Mouse (Mus musculus): ENCODE results near the gene Commd6. TPM values are rescaled to one million over a fixed set of nuclear protein-coding genes. Genes with fewer than 3 reads are reported as not detected.

The Commd6 gene
- polyA plus RNA-seq (2014; fragmentation: Illumina TruSeq; extraction: RNeasy Lipid Tissue Mini Kit (QIAGEN cat#74804); ENCODE audit: low read depth, low replicate concordance) = 140 TPM

GRCm38 (mm10) chr14:101640153-101640843 lies at the start of gene Commd6:
Gene Commd6 (minus strand): TSS chr14:101640686.

GRCm38 (mm10) chr14:101653581-101654525 lies 13.4 kb upstream of the Commd6 start, which contains the start of gene Uchl3:
Gene Uchl3 (plus strand): TSS chr14:101653967.

GRCm38 (mm10) chr14:101608519-101609368 lies 31.7 kb downstream of the Commd6 start, which contains the start of gene Tbc1d4:
Gene Tbc1d4 (minus strand): TSS chr14:101609191.

Other genes with a start within 250 kb of the Commd6 start
- gene Tbc1d4, start 31.5 kb downstream of the Commd6 start, polyA plus RNA-seq (2014; fragmentation: Illumina TruSeq; extraction: RNeasy Lipid Tissue Mini Kit (QIAGEN cat#74804); ENCODE audit: low read depth, low replicate concordance) = 27.6 TPM
- gene Uchl3, start 13.3 kb upstream of the Commd6 start, polyA plus RNA-seq (2014; fragmentation: Illumina TruSeq; extraction: RNeasy Lipid Tissue Mini Kit (QIAGEN cat#74804); ENCODE audit: low read depth, low replicate concordance) = 190 TPM
- not detected for gene Gm9922, start 89.1 kb upstream of the Commd6 start, polyA plus RNA-seq (2014; fragmentation: Illumina TruSeq; extraction: RNeasy Lipid Tissue Mini Kit (QIAGEN cat#74804); ENCODE audit: low read depth, low replicate concordance)
- gene Lmo7, start 89.3 kb upstream of the Commd6 start, polyA plus RNA-seq (2014; fragmentation: Illumina TruSeq; extraction: RNeasy Lipid Tissue Mini Kit (QIAGEN cat#74804); ENCODE audit: low read depth, low replicate concordance) = 143 TPM